Mouse (Mus musculus) common myeloid progenitor, adult 5-6 weeks (primary cell): ENCODE data around the gene Pole3. TPM values are rescaled to one million over a fixed set of nuclear protein-coding genes. Genes with fewer than 3 reads are reported as not detected.

ENCODE experiments used
- ATAC-seq: replicated peaks from 2 replicates; pipeline ENCODE4 v1.8.0; 2016; ENCODE audit warnings: low read depth, mild to moderate bottlenecking, moderate TSS enrichment, inconsistent platforms; ENCODE audit not compliant: poor library complexity, severe bottlenecking
- total RNA-seq: library from RNA; stranded (forward); fragments of 200-1000, 187-1606 nt; gene quantifications from 2 replicates; pipeline ENCODE4 v1.2.3, GENCODE M21; 2017

Gene Pole3
- total RNA-seq, 1 experiment from 2014 or later = 97.3 TPM

DNA sequence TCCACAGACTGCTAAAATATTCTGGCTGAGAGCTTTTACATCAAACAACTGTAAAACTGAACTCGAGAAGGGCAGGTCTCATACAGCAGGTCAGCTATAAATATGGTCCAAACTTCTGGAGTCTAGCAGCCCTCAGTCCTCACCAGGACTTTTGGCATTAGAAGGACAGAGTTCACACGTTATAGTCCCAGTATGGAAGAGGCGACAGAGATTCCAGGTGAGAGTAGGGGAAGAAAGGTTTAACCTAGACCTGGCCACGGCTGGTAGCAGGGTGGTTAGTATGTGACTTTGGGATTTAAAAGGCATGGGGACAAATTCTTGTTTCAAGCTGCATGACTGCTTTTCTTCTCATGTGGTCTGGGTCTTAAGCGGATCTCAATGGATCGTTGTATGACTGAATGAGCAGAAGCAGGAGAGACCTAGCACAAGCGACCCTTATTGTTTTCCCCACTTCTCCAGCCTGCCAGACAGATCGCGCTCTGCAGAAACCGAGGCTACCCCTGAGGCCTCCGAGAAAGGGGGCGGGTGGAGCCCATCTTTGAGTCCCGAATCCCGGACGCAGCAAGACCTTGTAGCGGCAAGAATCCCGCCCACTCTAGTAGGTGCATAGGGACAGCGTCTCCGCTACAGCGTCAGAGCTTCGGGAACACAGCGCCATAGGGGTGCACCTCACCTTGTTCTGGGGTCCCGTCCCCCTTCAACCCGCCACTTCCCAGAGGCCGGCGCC lies 5.6 kb downstream of the Pole3 start:
- ATAC-seq = peak; percentile 12

DNA sequence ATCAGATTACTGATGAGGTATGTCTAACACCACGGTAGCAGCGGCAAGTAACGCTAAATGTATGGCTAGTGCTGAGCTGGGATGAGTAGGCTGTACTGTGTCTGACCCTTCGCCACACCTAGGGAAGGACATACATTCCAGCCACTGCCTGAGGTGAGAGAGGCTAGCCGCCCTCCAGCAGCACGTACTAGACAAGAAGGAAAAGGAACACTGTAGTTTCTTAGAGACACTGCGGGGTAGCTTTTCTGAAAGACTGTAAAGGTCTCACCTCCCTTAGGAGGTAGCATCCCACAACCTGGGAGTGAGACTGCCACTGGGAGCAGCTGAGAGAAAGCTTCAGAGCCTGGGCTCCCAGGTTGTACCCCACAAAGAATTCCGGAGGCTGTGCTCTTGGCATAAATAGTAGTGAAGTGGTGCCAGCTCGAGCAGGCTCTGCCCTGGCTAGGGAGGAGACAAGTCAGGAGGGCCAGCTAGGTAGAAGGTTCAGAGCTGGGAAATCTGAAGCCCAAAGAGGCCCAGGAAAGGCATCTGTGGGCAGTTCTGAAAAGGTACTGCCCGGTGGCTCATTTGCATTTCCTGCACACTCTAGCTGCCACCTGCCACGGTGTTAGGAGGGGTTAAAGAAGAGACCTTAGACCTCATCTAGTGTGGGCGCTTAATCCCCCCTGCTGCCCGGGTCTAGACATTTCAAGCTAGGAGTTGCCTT lies 6.3 kb downstream of the Pole3 start:
- ATAC-seq = no peak

GRCm38 (mm10) chr4:62517538-62518415 lies 7.1 kb downstream of the Pole3 start:
- no peak for ATAC-seq

- no peak for ATAC-seq
These were observed 7.8 kb downstream of the Pole3 start for GRCm38 (mm10) chr4:62517046-62517445.

- peak; percentile 45 for ATAC-seq
These were observed 8.3 kb downstream of the Pole3 start for GRCm38 (mm10) chr4:62516579-62516978.

DNA sequence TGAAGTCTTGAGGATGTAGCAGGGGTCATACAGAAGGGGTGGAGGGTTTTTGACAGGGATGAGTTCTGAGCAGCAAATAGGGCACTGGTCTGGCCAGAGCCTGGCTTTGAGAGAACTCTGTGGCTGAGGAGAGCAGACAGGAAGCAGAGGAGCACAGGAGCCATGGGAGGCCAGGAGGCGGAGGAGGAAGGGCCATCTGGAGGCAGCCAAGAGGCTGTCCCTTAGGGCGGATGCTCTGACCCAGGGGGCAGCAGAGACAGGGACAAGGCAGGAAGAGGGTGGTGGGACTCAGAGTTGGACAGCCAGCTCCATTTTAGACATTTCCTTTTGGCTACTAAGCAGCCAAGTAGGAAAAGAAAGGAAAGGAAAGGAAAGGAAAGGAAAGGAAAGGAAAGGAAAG lies 8.8 kb downstream of the Pole3 start:
- ATAC-seq = no peak

- ATAC-seq = peak; percentile 48
These were observed 9.4 kb downstream of the Pole3 start for GRCm38 (mm10) chr4:62515490-62515889.

GRCm38 (mm10) chr4:62514995-62515394 lies 9.9 kb downstream of the Pole3 start:
- no peak for ATAC-seq

DNA sequence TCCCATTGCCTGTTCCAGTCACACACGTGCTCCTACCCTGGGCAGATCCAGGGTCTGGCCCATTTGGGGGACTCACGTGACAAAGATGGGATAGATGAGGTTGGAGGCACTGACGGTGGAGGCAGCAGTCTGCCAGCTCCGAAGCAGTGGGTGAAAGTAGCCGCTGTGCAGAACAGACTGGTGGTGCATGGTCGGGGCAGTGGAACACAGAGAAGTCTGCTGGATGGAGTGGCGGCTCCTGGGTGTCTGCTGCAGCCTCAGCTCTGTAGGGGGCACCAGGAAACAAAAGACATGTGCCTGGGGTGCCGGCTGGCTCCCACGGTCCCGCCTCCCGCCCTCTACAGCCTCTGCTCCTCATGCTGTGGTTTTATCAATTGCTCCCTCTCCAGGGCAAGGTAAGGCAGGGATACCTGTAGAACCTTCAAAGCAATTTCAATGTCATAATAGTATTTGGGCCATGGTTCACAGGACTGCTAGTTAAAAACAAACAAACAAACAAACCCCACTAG lies 10.8 kb downstream of the Pole3 start:
- no peak for ATAC-seq

DNA sequence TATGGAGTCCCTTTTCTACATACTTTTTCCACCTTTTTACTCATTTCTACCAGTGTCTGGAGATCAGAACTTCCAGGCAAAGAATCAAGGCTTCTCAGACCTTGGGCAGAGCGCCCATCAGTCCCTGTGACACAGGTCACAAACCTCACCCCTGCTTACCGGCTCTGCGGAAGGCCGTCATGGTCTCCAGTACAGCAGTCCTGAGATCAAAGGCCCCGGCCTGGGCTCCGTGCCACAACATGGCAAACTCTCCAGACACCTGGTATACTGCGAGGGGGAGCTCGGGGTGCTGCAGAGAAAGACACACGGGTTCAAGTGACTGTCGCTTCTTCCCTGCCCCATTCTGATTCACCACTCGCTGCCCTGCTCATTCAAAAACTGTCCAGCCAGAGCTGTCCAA lies 14.9 kb downstream of the Pole3 start:
- ATAC-seq = no peak

DNA sequence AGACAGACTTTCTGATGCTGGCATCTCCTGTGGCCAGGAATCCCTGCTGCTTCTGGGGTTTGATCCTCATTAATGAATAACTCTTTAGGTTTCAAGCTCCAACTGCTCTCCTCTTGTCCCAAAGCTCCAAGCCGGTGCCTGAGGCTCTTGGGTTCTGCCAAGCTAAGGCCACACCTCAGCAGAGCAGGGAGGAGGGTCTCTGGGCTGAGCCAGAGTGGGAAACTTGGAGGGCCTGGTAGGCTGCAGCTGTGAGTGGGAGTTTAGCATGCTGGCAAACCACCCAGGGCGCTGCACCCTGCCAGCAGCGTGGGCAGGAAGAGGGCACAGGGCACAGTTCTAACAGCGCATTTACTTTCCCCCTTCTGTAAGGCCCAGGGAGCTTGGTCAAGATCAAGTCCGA lies 16.0 kb downstream of the Pole3 start:
- no peak for ATAC-seq

DNA sequence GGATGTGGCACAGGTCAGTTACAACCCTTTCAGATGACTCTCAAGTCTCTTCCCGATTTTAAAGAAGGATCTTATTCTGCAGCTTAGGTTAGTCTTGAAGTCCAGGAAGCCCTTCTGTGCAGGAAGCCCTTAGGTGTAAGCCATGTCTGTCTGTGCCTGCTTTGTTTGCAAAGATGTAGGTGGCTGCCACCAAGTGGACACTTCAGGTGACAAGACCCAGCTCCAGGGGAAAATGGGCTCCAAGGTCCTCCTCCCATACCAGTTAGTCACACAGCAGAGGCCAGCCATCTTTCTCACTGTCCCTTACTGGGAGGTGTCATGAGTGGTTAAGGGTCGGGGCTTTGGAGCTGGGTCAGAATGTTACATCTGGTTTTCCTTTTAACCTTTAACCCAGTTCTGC lies 18.1 kb downstream of the Pole3 start:
- ATAC-seq = no peak

GRCm38 (mm10) chr4:62505991-62506390 lies 18.9 kb downstream of the Pole3 start:
- no peak for ATAC-seq

- ATAC-seq = no peak
These were observed 21.4 kb downstream of the Pole3 start, which contains the start of gene Hdhd3 for GRCm38 (mm10) chr4:62503374-62503970. Hdhd3 (minus strand) TSS chr4:62503467.

GRCm38 (mm10) chr4:62502969-62503368 lies 21.9 kb downstream of the Pole3 start:
- no peak for ATAC-seq

DNA sequence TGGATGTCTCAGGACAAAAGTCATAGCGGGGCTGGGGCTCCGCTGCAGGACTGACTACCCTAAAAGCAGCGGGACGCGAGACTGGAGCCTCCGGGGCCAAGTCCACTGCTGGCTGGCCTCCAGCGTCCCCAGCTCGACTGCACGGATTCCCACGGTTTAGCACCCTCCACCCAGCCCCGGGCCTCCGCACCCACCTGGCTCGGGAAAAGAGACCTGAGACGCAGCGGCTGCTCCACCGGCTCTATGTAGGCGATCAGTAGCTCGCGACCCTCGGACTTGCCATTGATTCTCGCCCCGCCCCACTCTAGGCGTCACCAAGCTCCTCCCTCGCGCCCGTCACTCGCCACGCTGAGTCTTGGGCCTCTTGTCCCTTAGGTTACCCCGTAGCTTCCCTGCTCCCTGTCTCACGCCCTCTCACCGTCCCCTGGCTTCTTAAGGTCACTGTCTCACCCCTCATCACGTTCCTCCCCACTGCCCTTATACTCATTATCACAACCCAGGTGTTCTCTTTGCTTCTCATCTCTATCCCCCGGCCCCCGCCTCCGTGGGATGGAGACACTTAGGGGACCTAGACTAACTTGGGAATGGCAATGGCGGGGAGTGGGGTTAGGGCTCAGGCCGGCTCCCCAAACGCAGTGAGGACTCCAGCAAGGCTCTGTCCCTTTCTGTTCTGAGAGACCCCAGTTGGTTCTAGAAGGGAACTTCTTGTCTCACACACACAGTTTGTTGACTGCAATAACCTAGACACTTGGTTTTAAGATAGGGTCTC lies 22.7 kb downstream of the Pole3 start:
- ATAC-seq = peak; percentile 95

- ATAC-seq = no peak; the same call in 1 of the 2 replicates
These were observed 23.3 kb downstream of the Pole3 start for GRCm38 (mm10) chr4:62501534-62501933.

- no peak for ATAC-seq
These were observed 24.1 kb downstream of the Pole3 start for GRCm38 (mm10) chr4:62500799-62501198.

DNA sequence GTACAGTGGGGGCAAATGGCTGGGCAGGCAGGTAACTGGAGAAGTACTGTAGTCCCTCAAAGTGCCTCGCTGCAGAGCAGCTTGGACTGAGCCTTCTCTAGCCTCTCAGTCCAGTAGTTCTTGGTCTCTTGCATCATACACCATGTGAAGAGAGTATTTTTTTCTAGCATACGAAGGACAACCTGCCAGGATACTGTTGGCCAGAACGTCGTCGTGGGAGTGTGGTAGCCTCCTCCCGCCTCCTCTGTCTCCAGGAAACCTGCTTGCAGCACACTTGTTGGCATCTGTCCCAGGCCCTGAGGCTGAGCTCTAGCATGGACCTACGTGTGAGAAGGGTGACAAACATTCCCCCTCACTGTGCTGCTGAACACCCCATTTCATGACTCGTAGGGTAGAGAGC lies 28.1 kb downstream of the Pole3 start:
- peak; percentile 71 for ATAC-seq
